Mouse (Mus musculus): ENCODE results near the gene Wdr86. TPM values are rescaled to one million over a fixed set of nuclear protein-coding genes. Genes with fewer than 3 reads are reported as not detected.
A peak's percentile ranks its signal among the peaks of the same experiment; 100 is the strongest.
"Not testable (repeated sequence)": the region's sequence is repeated elsewhere in the genome, so short reads cannot be mapped to it uniquely, and the experiment has no call there.

Wdr86 gene
- total RNA-seq, 2 experiments from 2014 or later, result 2.1 to 2.3 TPM

DNA sequence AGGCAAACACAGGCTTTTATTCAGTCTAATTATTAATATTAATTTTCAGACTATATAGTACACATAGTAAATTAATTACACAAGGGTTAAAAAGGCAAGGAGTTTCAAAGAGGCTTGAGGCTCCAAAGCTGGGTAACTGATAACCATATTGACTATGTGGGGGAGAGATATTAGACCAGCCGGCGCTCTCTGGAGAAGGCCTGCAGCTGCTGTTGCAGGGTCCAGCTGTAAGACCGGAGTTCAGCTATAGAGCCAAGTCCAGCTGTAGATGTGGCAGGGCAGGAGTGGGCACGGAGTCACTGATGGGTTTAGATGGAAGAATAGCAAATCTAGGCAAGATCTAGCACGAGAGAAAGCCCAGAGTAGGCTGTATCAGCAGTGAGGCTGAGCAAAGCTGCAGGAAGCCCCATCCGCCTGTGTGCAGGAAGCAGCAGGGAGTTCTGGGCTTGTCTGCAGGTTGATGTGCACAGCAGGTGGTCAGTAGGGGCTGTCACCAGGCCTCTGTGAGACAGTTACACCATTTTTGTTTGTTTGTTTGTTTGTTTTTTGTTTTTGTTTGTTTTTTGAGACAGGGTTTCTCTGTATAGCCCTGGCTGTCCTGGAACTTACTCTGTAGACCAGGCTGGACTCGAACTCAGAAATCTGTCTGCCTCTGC, 3.4 kb upstream of the Wdr86 start:
- DNase-seq (ENCODE audit: low spot score in 2 of 2), result no peak

DNA sequence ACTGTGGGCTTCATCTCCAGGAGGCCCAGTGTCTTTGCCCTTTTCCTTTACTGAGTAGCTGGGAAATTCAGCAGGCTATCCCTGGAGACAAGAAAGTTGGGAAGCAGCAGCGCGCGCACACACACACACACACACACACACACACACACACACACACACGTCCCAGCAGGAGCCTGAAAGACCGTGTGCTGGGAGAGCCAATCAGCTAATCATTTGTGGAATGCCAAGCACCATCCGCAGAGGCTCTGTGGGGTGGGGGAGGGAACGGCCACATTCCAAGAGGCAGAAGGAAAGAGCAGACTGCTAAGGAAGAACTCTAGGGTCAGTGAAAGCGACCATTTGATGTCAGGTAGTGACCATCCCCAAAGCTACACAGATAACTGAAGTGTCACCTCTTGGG, 2.6 kb upstream of the Wdr86 start:
- no peak for DNase-seq (ENCODE audit: low spot score in 2 of 2)

DNA sequence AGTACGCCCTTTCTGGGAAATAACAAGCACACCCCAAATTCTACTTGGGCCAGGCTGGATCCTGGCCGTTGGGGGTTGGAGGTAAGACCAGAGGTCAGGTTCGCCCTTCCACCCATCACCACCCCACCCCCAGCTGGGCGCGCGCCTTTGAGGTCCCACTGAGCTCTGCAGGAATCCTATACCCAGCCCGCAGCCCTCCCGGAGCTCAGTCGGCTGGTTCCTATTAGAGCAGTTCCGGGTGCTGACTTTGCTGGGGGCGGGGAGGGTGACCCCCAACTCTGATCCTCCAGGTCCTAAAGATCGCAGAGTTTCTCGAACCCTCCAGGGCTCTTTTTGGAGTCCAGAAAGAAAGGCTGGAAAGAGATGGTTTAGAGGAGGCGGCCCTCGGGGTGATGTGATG, 459 bp upstream of the Wdr86 start:
- DNase-seq (ENCODE audit: low spot score in 2 of 2), result no peak

DNA sequence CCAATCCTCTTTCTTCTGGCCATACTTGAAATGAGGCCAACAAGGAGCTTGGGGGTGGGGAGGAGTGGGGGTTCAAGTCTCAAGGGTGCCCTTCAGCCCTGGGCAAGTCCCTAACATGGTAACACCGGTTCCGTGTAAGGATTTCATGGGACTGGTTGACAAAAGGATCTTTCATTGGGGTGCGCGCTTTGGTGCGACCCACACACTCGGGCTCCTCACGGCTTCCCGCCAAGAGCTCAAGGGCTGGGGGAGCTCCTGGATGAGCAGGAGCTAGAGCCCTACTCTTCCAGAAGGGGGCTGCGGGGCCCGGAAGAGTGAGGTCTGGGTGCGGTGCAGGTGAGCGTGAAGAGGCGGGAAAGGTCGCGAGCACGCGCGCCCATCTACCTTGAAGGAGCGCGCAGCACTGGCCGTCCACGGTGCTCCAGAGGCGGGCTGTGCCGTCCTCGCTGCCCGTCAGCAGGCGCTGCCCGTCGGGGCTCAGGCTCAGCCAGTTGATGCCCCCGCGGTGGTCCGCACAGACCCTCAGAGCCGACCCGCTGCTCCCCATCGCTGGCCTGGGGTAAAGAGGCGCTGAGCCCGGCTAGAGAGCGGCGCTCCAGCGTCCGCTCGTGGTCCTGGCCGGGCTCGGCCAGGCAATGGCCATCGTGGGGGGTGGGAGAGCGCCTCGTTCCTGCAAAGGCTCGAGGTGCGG, 585 bp downstream of the Wdr86 start:
- DNase-seq (ENCODE audit: low spot score in 2 of 2), result no peak

DNA sequence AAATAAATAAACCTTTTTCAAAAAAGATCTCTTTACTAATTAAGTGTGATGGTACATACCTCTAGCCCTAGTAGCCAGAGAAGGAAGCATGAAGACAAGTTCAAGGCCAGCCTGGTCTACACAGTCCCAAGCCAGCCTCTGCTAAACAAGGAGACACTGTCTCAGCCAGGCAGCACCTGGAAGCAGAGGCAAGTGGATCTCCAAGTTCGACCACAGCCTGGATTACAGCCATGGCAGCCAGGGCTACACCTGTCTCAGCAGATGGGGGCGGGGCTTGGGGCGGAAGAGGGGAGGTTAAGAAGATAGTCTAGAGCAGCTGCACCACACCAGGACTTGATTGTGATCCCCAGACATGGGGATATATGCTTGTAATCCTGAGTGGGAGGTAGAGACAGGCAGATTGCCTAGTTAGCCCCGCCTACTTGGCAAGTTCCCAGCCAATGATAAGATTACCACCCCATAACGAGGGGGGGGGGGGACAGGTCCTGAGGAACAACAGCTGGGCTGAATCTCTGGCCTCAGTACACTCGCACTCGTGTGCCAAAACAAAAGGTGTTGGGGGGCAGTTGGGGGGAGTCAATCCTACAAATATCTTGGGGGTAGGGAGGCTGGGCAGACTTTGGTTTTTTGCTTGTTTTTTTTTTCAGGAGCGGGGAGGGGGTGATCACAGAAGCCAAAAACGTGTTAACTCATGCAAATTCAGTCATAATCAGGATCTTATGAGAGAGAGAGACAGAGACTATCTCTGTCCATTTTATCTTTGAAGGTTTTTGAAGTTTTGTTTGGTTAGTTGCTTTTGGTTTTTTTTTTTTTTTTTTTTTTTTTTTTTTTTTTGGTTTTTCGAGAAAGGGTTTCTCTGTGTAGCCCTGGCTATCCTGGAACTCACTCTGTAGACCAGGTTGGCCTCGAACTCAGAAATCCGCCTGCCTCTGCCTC, 3.4 kb downstream of the Wdr86 start:
- no peak for DNase-seq (ENCODE audit: low spot score in 2 of 2)

DNA sequence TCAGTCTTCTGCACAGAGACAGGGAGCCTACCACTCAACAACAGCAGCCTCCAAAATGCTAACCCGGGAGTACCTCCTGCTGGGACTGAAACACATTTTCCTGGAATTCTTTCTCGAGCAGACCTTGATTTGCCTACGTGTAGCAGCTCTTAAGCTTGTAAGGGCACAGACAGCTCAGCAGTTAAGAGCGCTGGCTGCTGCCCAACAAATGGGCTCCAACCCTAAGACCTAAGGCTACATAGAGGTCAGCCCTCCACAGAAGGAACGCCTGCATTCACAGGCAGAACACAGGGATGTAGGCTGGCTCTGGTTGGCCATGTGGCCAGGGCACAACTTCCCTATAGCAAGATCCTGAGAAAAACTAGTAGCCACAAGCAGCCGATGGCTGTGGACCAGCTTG, 4.6 kb downstream of the Wdr86 start:
- DNase-seq (ENCODE audit: low spot score in 2 of 2), result no peak

DNA sequence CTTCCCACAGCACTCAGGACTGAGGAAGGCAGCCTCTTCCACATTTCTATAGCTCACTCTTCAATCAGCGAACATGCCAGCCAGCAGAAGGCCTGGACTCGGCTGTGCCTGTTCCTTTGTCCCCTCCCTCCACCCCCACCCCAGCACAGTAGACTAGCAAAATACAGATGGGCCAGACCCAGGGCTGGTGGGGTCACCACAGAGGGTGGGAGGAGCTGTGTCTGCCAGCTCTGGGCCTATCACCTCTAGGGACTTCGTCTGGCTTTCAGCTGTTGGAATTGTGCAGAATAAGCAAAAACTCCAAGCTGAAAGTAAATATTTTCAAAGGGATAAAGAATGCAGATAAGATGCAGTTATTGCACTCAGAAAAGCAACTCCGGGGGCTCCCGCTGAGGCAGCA, 5.7 kb downstream of the Wdr86 start:
- DNase-seq (ENCODE audit: low spot score in 2 of 2), result no peak

DNA sequence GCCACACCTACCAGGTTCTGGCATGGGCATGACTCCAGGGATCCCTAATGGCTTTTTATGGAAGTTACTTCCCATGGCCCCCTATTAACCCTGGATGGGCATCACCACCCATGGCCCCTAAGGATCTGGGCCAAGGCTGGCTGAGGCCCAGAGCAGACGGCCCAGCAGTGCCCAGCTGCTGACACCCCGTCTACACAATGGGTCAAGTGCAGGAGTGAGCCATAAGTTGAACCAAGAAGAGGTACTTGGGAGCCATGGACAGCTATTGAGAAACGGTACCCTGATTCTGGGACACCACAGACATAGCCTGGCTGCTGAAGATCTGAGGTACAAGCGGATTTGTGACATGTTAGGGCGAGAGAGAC, 6.3 kb downstream of the Wdr86 start:
- DNase-seq (ENCODE audit: low spot score in 2 of 2), result no peak

DNA sequence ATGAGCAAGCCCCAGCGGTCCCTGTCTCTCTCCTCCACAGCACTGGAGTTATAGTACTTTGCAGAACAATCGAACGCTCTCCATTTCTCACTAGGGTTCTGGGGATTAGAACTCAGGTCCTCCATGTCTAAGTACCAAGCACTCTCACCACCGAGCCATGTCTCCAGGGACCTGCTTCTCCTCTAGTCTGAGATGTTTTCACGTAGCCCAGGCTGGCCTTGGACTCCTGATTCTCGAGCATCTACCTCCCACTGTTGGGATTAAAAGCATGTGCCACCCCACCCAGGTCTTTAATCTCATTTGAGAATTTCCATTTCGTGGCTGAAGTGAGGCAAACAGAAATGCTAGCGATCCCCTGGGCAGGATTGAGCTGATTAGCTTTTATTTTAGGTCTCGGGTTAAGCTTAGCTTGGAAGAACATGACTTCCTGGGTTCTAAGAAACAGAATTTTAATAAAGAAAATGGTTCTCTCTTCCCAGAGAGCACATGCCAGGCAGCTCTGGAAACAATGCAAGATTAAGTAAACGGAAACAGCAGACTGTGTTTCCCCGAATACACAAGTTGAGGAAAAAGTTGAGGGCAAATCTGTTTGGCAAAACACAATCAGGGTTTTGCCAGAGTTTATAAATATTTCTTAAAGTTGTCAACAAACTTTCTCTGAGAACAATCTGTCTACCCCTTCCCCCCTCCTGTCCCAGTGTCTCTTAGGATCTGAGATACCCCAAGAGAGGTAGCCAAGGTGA, 6.8 kb downstream of the Wdr86 start:
- DNase-seq (ENCODE audit: low spot score in 2 of 2), result no peak

DNA sequence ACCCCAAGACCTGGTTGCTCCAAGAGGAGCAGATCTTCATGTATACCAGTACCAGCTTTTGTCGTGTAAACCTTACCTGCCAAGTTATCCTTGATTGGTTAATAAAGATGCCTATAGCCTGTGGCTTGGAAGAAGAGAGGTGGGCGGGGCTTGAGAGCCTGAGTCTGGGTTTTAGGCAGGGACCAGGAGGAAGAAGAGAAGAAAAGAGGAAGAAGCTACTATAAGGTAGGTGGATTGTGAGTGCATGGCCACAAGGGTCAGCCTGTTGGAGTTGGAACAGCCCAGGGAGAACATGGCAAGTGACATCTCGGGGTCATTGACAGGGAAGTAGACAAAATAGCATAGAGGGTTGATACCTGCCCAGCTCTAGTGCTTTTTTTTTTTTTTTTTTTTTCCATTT, 10.7 kb downstream of the Wdr86 start:
- DNase-seq (ENCODE audit: low spot score in 2 of 2), result no peak

DNA sequence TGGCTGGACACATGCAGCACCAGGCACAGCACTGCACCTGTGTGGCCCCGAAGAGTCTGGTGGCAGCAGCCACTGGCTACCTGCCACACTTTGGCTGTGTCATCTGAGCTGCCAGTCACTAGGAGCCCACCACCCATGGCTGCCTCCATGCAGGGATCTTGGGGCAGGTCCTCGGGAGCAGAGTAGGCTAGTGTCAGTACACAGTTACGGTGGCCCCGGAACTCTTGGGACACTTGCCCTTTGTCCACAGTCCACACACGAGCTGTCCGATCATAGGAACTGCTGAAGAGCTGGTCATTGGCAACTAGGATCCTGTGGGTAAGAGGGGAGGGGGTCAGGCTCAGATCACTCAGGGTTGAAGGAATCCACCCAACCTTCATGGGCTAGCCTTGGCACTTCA, 12.5 kb downstream of the Wdr86 start:
- no peak for DNase-seq (ENCODE audit: low spot score in 2 of 2)

DNA sequence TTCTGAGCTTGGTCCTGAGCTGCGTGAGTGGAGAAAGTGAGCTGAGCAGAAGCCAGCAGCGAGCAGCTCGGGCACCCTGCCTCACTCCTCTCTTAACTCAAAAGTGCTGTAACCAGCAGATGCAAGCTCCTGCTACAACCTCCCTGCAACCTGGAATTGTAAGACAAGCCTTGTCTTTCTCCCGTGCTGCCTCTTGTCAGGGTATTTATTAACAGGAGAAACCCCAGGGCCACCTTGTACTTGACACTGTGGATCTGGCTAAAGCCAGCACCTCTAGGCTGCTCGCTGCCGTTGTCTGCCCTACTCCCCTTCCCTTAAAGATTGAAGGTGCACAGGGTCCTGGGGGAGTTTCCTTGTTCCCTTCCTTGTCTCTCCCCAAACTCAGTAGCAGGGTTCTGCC, 16.5 kb downstream of the Wdr86 start:
- no peak for DNase-seq (ENCODE audit: low spot score in 2 of 2)

DNA sequence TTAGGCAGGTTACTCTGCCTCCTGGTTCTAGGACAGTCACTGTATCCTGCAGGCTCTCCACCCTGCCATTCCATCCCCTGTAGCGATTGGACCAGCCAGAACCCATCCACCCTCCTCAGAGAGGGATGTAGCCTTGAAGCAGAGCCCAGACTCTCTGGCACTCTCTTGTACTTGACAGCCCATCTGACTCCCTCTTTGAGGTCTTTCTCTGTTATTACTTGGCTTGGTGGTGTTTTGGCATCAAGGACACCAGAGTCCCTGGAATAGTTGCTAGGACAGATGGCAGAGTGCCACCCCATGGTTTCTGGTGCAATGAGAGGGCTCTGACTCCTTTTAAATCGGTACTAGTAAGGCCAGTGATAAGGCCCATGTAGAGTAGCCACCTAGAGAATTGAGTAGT, 17.3 kb downstream of the Wdr86 start:
- DNase-seq (ENCODE audit: low spot score in 2 of 2), result peak in 1 of 2 experiments; percentile 32

DNA sequence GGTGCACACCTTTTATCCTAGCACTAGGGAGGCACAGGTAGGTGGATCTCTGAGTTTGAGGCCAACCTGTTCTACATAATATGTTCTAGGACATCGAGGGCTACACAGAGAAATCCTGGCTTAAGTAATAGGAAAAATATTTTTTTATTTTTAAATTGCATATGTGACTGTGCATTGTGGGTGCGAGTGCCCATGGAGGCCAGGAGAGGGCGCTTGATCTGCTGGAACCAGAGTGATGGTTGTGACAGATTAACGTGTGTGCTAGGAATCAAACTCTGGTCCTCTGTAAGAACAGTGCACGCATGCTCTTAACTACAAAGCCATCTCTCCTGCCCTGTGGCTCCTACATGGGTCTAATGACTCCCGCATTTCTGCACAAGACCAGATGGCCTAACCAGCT, 18.9 kb downstream of the Wdr86 start:
- DNase-seq (ENCODE audit: low spot score in 2 of 2), result no peak

DNA sequence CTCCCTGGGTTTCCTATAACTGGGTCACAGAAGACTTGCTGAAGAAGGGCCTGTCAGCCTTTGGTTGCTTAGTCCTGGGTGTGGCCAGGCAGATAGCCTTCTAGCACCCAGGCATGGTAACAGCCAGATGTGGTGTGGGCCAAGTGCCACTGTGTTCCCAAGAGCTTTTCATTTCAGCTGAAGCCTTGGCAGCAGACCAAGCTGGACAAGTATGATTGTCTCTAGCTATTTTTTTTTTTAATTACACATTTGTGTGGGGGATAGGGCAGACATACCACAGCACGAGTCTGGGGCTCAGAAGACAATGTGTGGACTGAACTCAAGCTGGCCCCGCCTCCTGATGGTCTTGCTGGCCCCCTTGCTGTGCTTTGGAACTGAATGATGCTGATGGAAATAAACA, 20.6 kb downstream of the Wdr86 start:
- DNase-seq (ENCODE audit: low spot score in 2 of 2), result peak in 1 of 2 experiments; percentile 34

DNA sequence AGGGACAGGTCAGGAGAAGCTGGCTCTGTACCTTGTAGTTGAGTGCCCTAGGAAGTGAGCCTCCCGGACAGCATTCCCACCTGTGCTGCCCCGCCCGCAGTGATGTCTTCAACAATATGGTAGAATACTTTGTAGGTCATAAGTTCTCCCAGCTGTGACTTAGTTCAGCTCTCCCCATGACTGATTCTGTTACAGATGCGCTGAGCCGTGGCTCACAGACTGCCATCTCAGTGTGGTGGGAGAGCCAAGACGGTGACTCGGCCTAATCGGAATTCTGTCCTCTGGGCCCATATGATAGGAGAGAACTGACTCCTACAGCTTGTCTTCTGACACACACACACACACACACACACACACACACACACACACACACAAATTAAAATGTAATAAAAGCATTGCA, 25.9 kb downstream of the Wdr86 start:
- DNase-seq (ENCODE audit: low spot score in 2 of 2), result no peak

DNA sequence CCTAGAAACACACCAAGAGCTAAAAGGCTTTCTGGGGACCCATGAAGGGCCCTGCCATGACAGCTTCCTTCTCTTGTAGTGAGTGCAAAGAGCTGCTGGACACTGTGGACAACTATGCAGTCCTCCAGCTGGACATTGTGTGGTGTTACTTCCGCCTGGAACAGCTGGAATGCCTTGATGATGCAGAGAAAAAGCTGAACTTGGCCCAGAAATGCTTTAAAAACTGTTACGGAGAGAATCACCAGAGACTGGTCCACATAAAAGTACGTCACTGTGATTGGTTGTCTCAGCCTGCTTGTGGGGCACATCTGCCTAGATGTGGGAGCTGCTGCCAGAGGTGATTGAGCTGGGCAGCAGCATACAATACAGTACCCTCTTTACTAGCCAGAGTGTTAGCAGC, 29.3 kb downstream of the Wdr86 start:
- DNase-seq (ENCODE audit: low spot score in 2 of 2), result no peak

DNA sequence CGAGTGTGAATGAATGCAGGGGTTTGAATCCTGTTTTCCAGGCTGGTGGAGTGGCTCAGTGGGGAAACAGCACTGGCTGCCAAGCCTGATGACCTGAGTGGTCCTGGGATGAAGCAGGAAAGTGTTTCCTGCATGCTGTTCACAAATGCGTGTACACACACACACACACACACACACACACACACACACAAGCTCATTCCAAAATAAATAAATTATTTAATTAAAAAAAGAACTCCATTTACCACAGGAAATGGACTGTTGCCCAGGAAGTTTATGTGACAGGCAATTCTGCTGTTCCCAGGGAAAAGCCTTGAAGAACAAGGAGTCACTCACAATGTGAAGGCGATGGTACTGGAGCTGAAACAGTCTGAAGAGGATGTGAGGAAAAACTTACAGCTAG, 33.8 kb downstream of the Wdr86 start:
- DNase-seq (ENCODE audit: low spot score in 2 of 2), result no peak

DNA sequence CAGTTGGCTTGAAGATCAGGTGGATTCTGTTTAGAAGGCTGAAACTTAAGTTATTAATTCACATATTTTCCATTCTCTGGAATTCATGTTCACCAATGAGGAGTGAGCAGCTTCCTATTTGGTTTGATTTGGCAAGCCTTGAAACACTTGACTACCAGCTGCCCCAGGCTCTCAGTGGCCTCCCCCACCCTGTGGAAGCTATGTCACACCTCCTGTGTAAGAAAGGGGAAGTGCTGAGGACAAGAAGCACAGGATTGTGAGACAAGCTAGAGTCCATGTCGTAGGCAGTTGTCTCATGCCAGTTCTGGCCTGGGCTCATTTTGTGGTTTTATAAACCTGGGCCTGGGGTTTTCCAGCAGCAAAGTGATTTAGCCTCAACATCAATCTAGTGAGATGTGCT, 42.8 kb downstream of the Wdr86 start:
- DNase-seq (ENCODE audit: low spot score in 2 of 2), result no peak

DNA sequence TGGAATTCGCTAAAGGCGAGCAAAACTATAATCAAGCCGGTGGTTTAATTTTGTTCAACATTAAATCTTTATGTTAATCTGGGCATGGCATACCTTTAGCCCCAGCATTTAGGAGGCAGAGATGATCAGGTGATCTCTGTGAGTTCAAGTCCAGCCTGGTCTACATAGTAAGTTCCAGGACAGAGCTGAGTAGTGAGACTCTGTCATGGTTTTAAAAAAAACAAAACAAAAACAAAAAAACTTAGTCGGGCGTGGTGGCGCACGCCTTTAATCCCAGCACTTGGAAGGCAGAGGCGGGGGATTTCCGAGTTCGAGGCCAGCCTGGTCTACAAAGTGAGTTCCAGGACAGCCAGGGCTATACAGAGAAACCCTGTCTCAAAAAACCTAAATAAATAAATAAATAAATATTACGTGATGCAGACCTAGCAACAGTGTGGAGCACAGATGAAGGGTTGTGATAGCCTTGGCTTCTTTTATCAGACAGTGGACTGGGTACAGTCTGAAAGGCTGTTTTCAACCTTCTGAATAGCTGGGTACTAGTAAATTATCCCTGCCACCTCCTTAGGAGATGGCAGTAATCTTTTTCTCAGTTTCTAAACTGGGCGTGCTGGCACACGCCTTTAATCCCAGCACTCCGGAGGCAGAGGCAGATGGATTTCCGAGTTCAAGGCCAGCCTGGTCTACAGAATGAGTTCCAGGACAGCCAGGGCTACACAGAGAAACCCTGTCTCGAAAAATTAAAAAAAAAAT, 43.7 kb downstream of the Wdr86 start:
- not testable (repeated sequence) for DNase-seq (ENCODE audit: low spot score in 2 of 2)

DNA sequence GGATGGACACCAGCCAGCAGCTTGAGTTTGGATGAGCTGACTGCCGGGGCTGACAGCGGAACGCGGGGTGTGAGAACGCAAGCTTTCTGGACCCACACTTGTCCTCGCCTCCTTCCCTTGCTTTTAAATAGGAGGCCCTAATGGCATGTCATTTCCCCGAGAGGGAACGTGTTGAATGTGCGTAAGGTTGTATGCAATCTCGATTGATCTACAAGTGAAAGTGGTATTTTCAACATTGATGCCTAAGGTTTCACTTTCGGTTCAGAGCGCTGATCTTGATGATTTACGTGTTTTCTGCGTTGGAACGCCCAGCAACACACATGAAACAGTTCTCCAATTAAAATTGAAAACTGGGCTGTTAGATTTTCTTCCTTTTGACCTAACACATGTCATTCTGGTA, 44.4 kb downstream of the Wdr86 start:
- no peak for DNase-seq (ENCODE audit: low spot score in 2 of 2)

All from gastrocnemius, postnatal 4 days (tissue).